In the genomic region with DNA sequence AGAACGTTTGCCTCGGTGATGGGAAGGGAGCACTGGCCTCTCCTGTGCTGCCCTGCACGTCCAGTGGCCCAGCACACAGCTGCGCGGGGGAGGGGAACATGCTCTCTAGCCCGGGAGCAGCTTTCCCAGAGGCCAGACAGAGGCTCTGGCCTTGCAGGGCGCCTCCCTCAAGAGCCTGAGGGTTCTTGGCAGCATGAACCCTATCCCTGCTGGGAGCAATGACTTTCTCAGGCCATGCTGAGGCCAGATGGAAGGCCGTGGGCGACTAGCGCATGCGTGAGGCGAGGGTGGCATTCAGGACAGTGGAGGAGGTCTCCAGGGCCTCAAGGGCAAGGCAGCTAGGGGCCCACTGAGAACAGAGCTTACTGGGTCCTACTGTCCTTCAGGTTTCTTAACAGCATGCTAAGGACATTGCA, we compare ENCODE assay signal across 8 mouse cellular contexts.
DNase-seq lines count a peak whose midpoint lies in the region; ATAC-seq and TF ChIP-seq lines count a peak whose summit lies in the region.

No protein-coding gene starts in this region.

- no peak for TF ChIP-seq CTCF in kidney, adult 2 months (conservative IDR thresholded peaks at IDR 0.05; ENCODE audit: insufficient read depth, insufficient read length, low read depth, low read length)

- H3K9me3 ChIP-seq in embryonic facial prominence, embryonic 15.5 days (replicated peaks), result no peaks in the 10 kb centered on the region
- no peaks in the 10 kb centered on the region for H3K9me3 ChIP-seq in heart, embryonic 10.5 days
- no peaks in the 10 kb centered on the region for H3K9me3 ChIP-seq in liver, embryonic 12.5 days (replicated peaks)
- no peaks in the 10 kb centered on the region for H3K9me3 ChIP-seq in neural tube, embryonic 12.5 days

- DNase-seq in urinary bladder, postnatal 25 days (ENCODE audit: low spot score), result peak; percentile 33
- no peak for DNase-seq in urinary bladder, adult 2 months (ENCODE audit: low spot score)
- DNase-seq in heart, embryonic 10.5 days (ENCODE audit: low spot score), result peak; percentile 92
- DNase-seq in kidney, adult 2 months, result peak; percentile 76
- no peak for DNase-seq in thymus, postnatal 4 days

- 18% methylated on average over 12 of the region's 12 CpGs for WGBS in embryonic facial prominence, embryonic 15.5 days
- WGBS in heart, embryonic 10.5 days, result 3% methylated on average over 12 of the region's 12 CpGs
- WGBS in kidney, adult 2 months, result 22% methylated on average over 12 of the region's 12 CpGs
- 34% methylated on average over 12 of the region's 12 CpGs for WGBS in liver, embryonic 12.5 days (ENCODE audit: insufficient replicate concordance)
- WGBS in neural tube, embryonic 12.5 days, result under 1% methylated on average over 12 of the region's 12 CpGs

- H3K27ac ChIP-seq in embryonic facial prominence, embryonic 15.5 days (replicated peaks), result no peak overlapping the region
- H3K27ac ChIP-seq in heart, embryonic 10.5 days, result peak overlapping the region; percentile 95
- H3K27ac ChIP-seq in kidney, adult 2 months (ENCODE audit: insufficient read depth, low read depth, low read length), result no peak overlapping the region
- no peak overlapping the region for H3K27ac ChIP-seq in liver, embryonic 12.5 days
- H3K27ac ChIP-seq in neural tube, embryonic 12.5 days, result no peak overlapping the region

- peak; percentile 69 for ATAC-seq in embryonic facial prominence, embryonic 15.5 days (ENCODE audit: insufficient number of reproducible peaks, low FRiP score, low TSS enrichment, low read depth)
- 0 out of 2 replicates have a peak, but pooled peaks have one; percentile 10 for ATAC-seq in liver, embryonic 12.5 days
- ATAC-seq in neural tube, embryonic 12.5 days (ENCODE audit: low FRiP score, low read depth), result peak; percentile 89

- H3K4me3 ChIP-seq in embryonic facial prominence, embryonic 15.5 days (replicated peaks), result no peak overlapping the region
- H3K4me3 ChIP-seq in heart, embryonic 10.5 days, result peak overlapping the region; percentile 22; the same call in 1 of the 2 replicates
- H3K4me3 ChIP-seq in kidney, adult 2 months (ENCODE audit: insufficient read depth, low read depth, low read length), result no peak overlapping the region
- H3K4me3 ChIP-seq in liver, embryonic 12.5 days, result no peak overlapping the region
- H3K4me3 ChIP-seq in neural tube, embryonic 12.5 days, result no peak overlapping the region

- H3K27me3 ChIP-seq in embryonic facial prominence, embryonic 15.5 days, result no peaks in the 10 kb centered on the region
- H3K27me3 ChIP-seq in heart, embryonic 10.5 days (ENCODE audit: insufficient read depth, poor library complexity, severe bottlenecking), result no peaks in the 10 kb centered on the region
- no peaks in the 10 kb centered on the region for H3K27me3 ChIP-seq in kidney, adult 2 months (replicated peaks; ENCODE audit: control insufficient read depth, insufficient read depth, low read length)
- H3K27me3 ChIP-seq in liver, embryonic 12.5 days (replicated peaks), result no peaks in the 10 kb centered on the region
- H3K27me3 ChIP-seq in neural tube, embryonic 12.5 days (replicated peaks), result no peaks in the 10 kb centered on the region

- 0 out of 2 replicates have a peak overlapping the region, but pooled peaks have one; percentile 12 for H3K4me2 ChIP-seq in embryonic facial prominence, embryonic 15.5 days (replicated peaks)
- H3K4me2 ChIP-seq in liver, embryonic 12.5 days, result no peak overlapping the region
- peak overlapping the region; percentile 38 for H3K4me2 ChIP-seq in neural tube, embryonic 12.5 days (replicated peaks)

- no peak overlapping the region for H3K9ac ChIP-seq in embryonic facial prominence, embryonic 15.5 days
- no peak overlapping the region for H3K9ac ChIP-seq in liver, embryonic 12.5 days
- H3K9ac ChIP-seq in neural tube, embryonic 12.5 days, result peak overlapping the region; percentile 51; the same call in 1 of the 2 replicates

- no peaks in the 10 kb centered on the region for H3K36me3 ChIP-seq in embryonic facial prominence, embryonic 15.5 days
- H3K36me3 ChIP-seq in heart, embryonic 10.5 days, result no peaks in the 10 kb centered on the region
- no peaks in the 10 kb centered on the region for H3K36me3 ChIP-seq in kidney, adult 2 months (ENCODE audit: control insufficient read depth, insufficient read depth, low read length)
- no peaks in the 10 kb centered on the region for H3K36me3 ChIP-seq in liver, embryonic 12.5 days
- no peaks in the 10 kb centered on the region for H3K36me3 ChIP-seq in neural tube, embryonic 12.5 days

- TF ChIP-seq POLR2A in kidney, adult 2 months (IDR thresholded peaks at IDR 0.05; ENCODE audit: low read depth, low read length), result no peak

- peaks cover 10% of the 10 kb centered on the region for H3K4me1 ChIP-seq in embryonic facial prominence, embryonic 15.5 days
- peaks cover 37% of the 10 kb centered on the region for H3K4me1 ChIP-seq in heart, embryonic 10.5 days
- peaks cover 6% of the 10 kb centered on the region; the same call in 1 of the 2 replicates for H3K4me1 ChIP-seq in kidney, adult 2 months (ENCODE audit: control insufficient read depth, insufficient read depth, low read length)
- H3K4me1 ChIP-seq in liver, embryonic 12.5 days, result 0 out of 2 replicates have a peak, but pooled peaks cover 6% of the 10 kb centered on the region
- H3K4me1 ChIP-seq in neural tube, embryonic 12.5 days, result peaks cover 14% of the 10 kb centered on the region

Comparison
In these comparisons a context has a peak if more than half of its experiments do, and no peak if none do; other contexts are left out.
1. DNase-seq: peak in urinary bladder, postnatal 25 days (single experiment), heart, embryonic 10.5 days (single experiment) and kidney, adult 2 months (single experiment); none in urinary bladder, adult 2 months (single experiment) and thymus, postnatal 4 days (single experiment).
2. ATAC-seq: peak in every context shown above with its lines; median percentile 89 in neural tube, embryonic 12.5 days; 69 in embryonic facial prominence, embryonic 15.5 days; 10 in liver, embryonic 12.5 days.